Mouse (Mus musculus) megakaryocyte-erythroid progenitor cell, adult 5-6 weeks (primary cell): ENCODE measurements at regions not wholly inside any gene's neighbourhood (a gene's known extent, or its start where the extent isn't known, plus 50 kb on each side); places are given as distances from the start of the nearest gene placed in this dataset.
A peak's percentile ranks its signal among the peaks of the same experiment; 100 is the strongest.

Experiments used
- ATAC-seq: replicated peaks from 2 replicates; pipeline ENCODE4 v1.8.0; 2016; ENCODE audit warnings: mild to moderate bottlenecking, inconsistent platforms; ENCODE audit not compliant: severe bottlenecking, poor library complexity, low FRiP score, low TSS enrichment

DNA sequence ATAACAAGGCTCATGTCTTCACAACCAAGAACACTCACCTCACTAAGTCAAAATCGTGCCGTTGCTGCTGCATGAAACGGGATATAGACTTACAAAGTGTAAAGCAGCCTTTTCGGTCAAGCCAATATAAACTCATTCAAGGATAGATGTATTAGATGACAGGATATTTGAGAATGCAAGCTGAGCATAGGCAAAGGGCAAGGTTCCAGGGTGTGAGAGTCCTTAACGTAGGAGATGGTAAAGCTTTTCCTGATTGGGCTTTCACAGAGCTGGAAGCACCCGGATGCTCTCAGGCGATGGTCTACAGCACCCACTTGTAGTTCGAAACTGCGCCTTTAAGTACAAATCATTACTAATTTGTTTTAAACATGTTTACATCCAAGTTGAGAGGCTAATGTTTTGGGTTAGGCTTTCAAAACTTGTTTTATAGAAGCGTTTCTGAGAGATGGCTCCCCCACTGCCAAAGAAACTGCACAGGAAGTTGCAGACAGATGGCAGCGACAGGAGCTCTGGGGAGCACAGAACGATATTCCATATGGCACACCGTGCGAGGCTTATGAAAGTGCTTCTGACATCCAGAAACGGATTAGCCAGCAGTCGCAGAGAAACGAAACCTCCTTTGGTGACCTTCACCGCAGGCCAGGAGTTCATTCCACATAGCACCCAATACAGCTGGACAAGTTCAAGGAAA is 54.1 kb upstream of the Rell1 start:
- ATAC-seq = no peak

DNA sequence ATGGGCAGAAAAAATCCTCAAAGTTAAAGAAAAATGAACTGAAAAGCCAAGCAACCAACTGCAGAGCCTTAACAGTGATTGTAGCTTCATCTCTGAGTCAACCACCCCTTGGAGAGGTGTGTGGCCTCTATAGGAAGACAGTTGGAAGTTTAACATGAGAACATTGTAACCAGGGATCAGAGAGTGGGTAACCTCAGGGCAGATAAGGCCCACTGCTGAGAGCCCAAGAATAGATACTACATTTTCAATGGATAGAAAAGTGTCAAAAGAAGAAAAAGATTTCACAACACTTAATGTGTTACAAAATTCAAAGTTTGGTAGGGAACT is 54.6 kb upstream of the Rell1 start:
- no peak for ATAC-seq

DNA sequence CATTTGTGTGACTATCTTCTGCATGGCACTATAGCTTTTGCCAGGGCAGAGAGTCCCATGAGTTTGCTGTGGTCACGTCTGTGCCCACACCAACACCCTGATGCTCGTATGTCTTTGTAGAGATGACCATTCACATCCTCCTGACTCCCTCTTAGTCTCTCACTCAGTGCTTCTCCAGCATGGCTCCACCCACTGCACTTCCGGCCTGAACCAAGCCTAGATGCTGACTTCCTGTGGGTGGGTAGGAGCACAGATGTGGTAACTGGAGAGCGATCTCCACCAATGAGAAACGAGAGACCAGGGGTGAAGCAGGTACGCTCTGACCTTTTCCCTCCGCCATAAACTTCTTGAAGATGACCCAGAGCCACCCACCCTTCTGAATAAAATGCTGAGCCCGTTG is 55.7 kb upstream of the Rell1 start:
- ATAC-seq = no peak

DNA sequence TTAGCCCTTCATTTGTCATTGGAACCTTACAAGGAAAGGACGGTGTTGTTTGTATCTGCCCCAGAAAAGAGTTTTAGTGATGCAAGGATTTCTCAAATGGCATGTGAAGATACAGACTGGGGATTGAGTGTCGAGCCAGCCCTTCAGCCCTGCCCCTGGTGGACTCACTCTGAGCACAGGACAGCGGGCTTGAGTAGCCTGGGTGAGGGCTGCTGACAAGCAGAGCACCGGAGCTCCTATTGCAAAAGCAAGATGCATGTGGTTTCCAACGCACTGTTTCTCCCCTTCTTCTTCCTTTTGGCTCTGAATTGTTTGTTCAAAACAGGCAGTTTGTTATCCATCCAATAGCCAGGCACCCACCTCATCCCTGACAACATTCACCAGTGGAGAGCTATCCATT is 59.0 kb upstream of the Rell1 start:
- no peak for ATAC-seq

DNA sequence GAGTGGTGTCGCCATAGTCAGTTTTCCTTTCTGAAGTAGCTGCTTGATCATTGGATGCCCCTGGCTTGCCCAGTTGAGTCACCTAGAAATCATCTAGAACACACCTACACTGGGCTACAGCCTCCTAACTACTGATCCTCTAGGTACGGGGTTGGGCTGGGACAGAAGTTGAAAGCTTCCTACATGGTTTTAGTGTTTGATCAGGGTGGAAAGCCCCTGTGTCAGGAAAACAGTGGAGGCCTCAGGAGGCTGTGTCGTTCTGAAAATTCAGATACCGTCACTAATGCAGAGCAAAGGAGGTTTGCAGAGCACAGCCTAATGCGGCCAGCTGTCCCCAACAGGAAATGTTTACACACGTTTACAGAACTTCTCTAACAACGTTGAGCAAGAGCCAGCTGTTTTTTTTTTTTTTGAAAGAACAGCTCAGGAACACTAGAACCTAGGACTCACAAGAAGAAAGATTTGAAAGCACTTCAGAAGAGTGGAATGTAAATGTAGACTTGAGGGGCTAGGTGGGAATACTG is 61.0 kb upstream of the Rell1 start:
- peak; percentile 35; the same call in 1 of the 2 replicates for ATAC-seq

DNA sequence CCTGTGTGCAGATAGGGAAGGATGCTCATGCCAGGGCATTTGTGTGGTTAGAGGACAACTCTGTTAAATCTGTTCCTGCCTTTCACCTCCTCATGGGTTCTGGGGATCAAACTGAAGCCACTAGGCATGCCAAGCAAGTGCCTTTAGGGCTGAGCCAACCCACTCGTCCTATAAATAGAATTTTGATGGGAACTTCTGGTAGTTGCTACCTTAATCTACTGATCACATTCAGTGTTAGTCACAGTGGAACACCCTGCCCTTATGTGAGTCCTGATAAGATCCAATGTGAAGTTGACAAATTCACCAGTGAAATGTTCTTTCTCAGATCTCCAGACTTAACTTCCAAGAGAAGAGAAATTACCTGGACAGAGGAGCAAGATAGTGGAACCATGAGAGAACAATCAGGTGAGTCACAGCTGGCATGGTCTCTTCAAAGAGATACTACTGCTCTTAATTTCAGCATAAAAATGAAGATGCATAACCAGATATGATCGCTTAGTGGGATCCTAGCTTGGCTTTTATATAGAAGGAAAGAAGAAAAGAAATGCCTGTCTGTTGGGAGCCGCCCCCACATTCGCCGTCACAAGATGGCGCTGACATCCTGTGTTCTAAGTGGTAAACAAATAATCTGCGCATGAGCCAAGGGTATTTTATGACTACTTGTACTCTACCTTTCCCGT is 61.7 kb upstream of the Rell1 start:
- ATAC-seq = peak; percentile 84

DNA sequence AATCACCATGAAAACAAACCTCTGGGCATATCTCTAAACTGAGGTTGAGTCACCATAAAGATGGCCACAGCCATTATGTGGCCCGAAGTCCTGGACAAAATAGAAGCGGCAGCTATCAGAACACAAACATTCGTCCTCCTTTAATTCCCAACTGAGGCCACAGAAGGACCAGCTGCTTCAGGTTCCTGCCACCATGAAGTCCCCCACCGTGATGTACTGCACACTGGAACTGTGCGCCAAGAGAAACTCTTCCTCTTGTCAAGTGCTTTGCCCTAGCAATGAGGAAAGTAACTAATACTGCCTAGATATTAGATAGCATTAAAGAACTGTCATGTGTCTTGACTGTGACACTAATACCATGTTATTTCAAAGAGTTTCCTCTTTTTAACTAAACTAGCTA is 54.4 kb upstream of the Pgm2 start:
- ATAC-seq = peak; percentile 37; the same call in 1 of the 2 replicates

DNA sequence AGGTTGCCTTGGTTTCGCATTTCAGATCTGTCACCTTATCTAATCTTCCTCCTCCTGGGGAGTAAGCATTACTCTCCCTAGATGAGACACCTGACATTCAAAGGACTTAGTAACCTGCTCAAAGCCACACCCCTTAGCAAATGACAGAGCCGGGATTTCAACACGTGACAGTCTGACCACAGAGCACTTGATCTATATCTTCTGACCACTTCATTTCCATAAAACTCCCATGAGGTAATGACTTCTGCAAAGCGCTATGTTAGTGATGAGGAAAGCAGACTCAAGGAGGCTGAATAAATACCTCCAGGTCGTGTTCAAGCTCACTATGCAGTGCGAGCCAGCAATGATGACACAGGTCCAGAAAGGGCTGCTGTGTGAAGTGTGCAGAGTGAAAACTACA is 52.1 kb upstream of the Pgm2 start:
- no peak for ATAC-seq
